Mouse (Mus musculus) liver, embryonic 14.5 days (tissue): ENCODE data around the gene Hmgcll1. TPM values are rescaled to one million over a fixed set of nuclear protein-coding genes. Genes with fewer than 3 reads are reported as not detected.

Experiments used
- ATAC-seq: fragments of 200-750 bp; cut with Nextera tagmentation; 2 replicates; pipeline ENCODE4 v1.8.0; 2017; ENCODE audit warnings: moderate number of reproducible peaks, mild to moderate bottlenecking, moderate library complexity; ENCODE audit not compliant: insufficient read depth
- DNase-seq, 3 experiments: peaks; one replicate each; pipeline ENCODE4 v3.0.0-alpha.2; 2012 to 2013; ENCODE audit warnings: low read depth in 3 of 3, low spot score in 3 of 3
- H3K27ac ChIP-seq: fragments of 300-500 bp; sonication (generic); 2 replicates; pipeline ENCODE4 v1.5.1; 2014; ENCODE audit warnings: moderate library complexity, mild to moderate bottlenecking, control low read depth, inconsistent platforms
- H3K27me3 ChIP-seq: fragments of 300-500 bp; sonication (generic); 2 replicates; pipeline ENCODE4 v1.6.1; 2014; ENCODE audit warnings: mild to moderate bottlenecking, low read length, moderate library complexity; ENCODE audit not compliant: control insufficient read depth, insufficient read depth
- H3K36me3 ChIP-seq: fragments of 300-500 bp; sonication (generic); replicated peaks from 2 replicates; pipeline ENCODE4 v1.6.1; 2014; ENCODE audit warnings: low read depth; ENCODE audit not compliant: control insufficient read depth, insufficient read depth
- H3K4me1 ChIP-seq, 2 experiments: fragments of 200-500 bp in 1 of 2; fragments of 300-500 bp in 1 of 2; sonication (generic) in 1 of 2; replicated peaks; 2 replicates each; pipeline ENCODE4 v1.6.1; 2012 to 2014; ENCODE audit warnings: antibody characterized with exemption in 1 of 2, inconsistent platforms in 1 of 2, low read length in 1 of 2; ENCODE audit not compliant: control insufficient read depth in 2 of 2, insufficient read depth in 2 of 2
- H3K4me2 ChIP-seq: fragments of 300-500 bp; sonication (generic); 2 replicates; pipeline ENCODE4 v1.6.1; 2014; ENCODE audit warnings: low read depth, mild to moderate bottlenecking, control low read depth, moderate library complexity
- H3K4me3 ChIP-seq, 2 experiments: fragments of 200-500 bp in 1 of 2; fragments of 300-500 bp in 1 of 2; sonication (generic) in 1 of 2; 2 replicates each; pipeline ENCODE4 v1.5.1; 2012 to 2014; ENCODE audit warnings: low read depth in 2 of 2, low read length in 2 of 2, mild to moderate bottlenecking in 2 of 2, control low read depth in 1 of 2, inconsistent platforms in 1 of 2, moderate library complexity in 1 of 2; ENCODE audit not compliant: insufficient read depth in 1 of 2
- H3K9ac ChIP-seq: fragments of 300-500 bp; sonication (generic); replicated peaks from 2 replicates; pipeline ENCODE4 v1.6.1; 2014; ENCODE audit warnings: mild to moderate bottlenecking, control low read depth, moderate library complexity
- H3K9me3 ChIP-seq: fragments of 300-500 bp; sonication (generic); 2 replicates; pipeline ENCODE4 v1.6.1; 2016; ENCODE audit warnings: low read length, mixed read lengths; ENCODE audit not compliant: control insufficient read depth
- CTCF ChIP-seq: IDR thresholded peaks from 2 replicates; pipeline ENCODE4 v1.5.1; 2016; ENCODE audit warnings: antibody characterized with exemption, low read depth, control low read depth
- EP300 ChIP-seq: IDR thresholded peaks from 2 replicates; pipeline ENCODE4 v1.6.1; 2016; ENCODE audit warnings: antibody characterized with exemption, low read depth
- WGBS: fragments of 180-500 bp; shearing (Covaris S2); extraction: QIAGEN DNeasy Blood & Tissue Kit; methylation state at CpG from one replicate; pipeline ENCODE4 v1.1.7; 2014; ENCODE audit not compliant: insufficient replicate concordance; 5-methylcytosine and 5-hydroxymethylcytosine counted together
- polyA plus RNA-seq, 2 experiments: library from polyadenylated mRNA; depleted of rRNA in 1 of 2; stranded (reverse) in 1 of 2; unstranded in 1 of 2; fragments of >200 nt; fragmentation: Nextera tagmentation in 1 of 2; extraction: Ambion mirVana in 1 of 2; gene quantifications; 2 replicates each; pipeline versions ENCODE4 v1.2.1 to v1.2.3; 2012 to 2014

Hmgcll1 gene
- polyA plus RNA-seq, 2 experiments, result 0.13 to 0.15 TPM

GRCm38 (mm10) chr9:76138378-76139109 is 123.9 kb downstream of the Hmgcll1 start:
- DNase-seq (no peak), ATAC-seq (no peak)
- Histone ChIP-seq H3K27me3 (no peaks in the 10 kb centered on the region), H3K9ac (no peak overlapping the region), H3K9me3 (no peaks in the 10 kb centered on the region), H3K4me3 (no peak overlapping the region), H3K36me3 (no peaks in the 10 kb centered on the region), H3K4me2 (no peak overlapping the region), H3K27ac (no peak overlapping the region), H3K4me1 (no peaks in the 10 kb centered on the region)
- TF ChIP-seq CTCF (no peak), EP300 (no peak)
- WGBS, result 42% methylated on average over 3 of the region's 3 CpGs

GRCm38 (mm10) chr9:76145593-76145992 is 130.9 kb downstream of the Hmgcll1 start:
- H3K4me2 ChIP-seq, result no peak overlapping the region
- H3K27ac ChIP-seq, result no peak overlapping the region
- no peak overlapping the region for H3K4me3 ChIP-seq
- H3K9ac ChIP-seq, result no peak overlapping the region
- WGBS, result 45% methylated on average over 3 of the region's 3 CpGs
- H3K27me3 ChIP-seq, result no peaks in the 10 kb centered on the region
- DNase-seq, result no peak
- no peaks in the 10 kb centered on the region for H3K9me3 ChIP-seq
- no peak for TF ChIP-seq CTCF
- TF ChIP-seq EP300, result no peak
- H3K4me1 ChIP-seq, result no peaks in the 10 kb centered on the region
- no peaks in the 10 kb centered on the region for H3K36me3 ChIP-seq
- no peak for ATAC-seq

- Histone ChIP-seq H3K27me3 (no peaks in the 10 kb centered on the region), H3K4me2 (no peak overlapping the region), H3K9me3 (no peaks in the 10 kb centered on the region), H3K36me3 (no peaks in the 10 kb centered on the region), H3K4me3 (no peak overlapping the region), H3K27ac (no peak overlapping the region), H3K9ac (no peak overlapping the region), H3K4me1 (no peaks in the 10 kb centered on the region)
- no peak for TF ChIP-seq EP300
- no peak for TF ChIP-seq CTCF
- DNase-seq, result no peak
- 54% methylated on average over 8 of the region's 8 CpGs for WGBS
- no peak for ATAC-seq
Measured at GRCm38 (mm10) chr9:76162446-76162845, 147.8 kb downstream of the Hmgcll1 start.

GRCm38 (mm10) chr9:76168355-76168754 is 153.7 kb downstream of the Hmgcll1 start:
- Histone ChIP-seq H3K27ac (no peak overlapping the region), H3K4me2 (no peak overlapping the region), H3K4me1 (no peaks in the 10 kb centered on the region), H3K9ac (no peak overlapping the region), H3K27me3 (no peaks in the 10 kb centered on the region), H3K9me3 (no peaks in the 10 kb centered on the region), H3K36me3 (no peaks in the 10 kb centered on the region), H3K4me3 (no peak overlapping the region)
- DNase-seq (no peak), ATAC-seq (no peak)
- 36% methylated on average over 3 of the region's 3 CpGs for WGBS
- TF ChIP-seq EP300, result no peak
- 0 out of 2 replicates have a peak, but pooled peaks have one; percentile 5 for TF ChIP-seq CTCF

GRCm38 (mm10) chr9:76172686-76173295 is 158.1 kb downstream of the Hmgcll1 start:
- 53% methylated on average over 5 of the region's 5 CpGs for WGBS

More at GRCm38 (mm10) chr9:76172686-76173295, 158.1 kb downstream of the Hmgcll1 start:
- H3K4me1 ChIP-seq, result no peaks in the 10 kb centered on the region
- no peak overlapping the region for H3K27ac ChIP-seq
- no peaks in the 10 kb centered on the region for H3K9me3 ChIP-seq
- no peaks in the 10 kb centered on the region for H3K27me3 ChIP-seq
- H3K4me3 ChIP-seq, result no peak overlapping the region
- H3K9ac ChIP-seq, result no peak overlapping the region
- ATAC-seq, result no peak
- H3K36me3 ChIP-seq, result no peaks in the 10 kb centered on the region
- TF ChIP-seq CTCF (no peak), EP300 (no peak)
- no peak overlapping the region for H3K4me2 ChIP-seq
- DNase-seq, result no peak
